Mouse (Mus musculus) T-helper 1 cell (primary cell): ENCODE data around the gene Supt4a.

Experiments
- in situ Hi-C: fragments of 300-600 bp; cut with MboI, MseI; formaldehyde crosslinking; loops from one replicate; pipeline ENCODE4 v1.15.1; 2025; ENCODE audit warnings: high pct_unique_total_duplicates

The Supt4a gene

DNA sequence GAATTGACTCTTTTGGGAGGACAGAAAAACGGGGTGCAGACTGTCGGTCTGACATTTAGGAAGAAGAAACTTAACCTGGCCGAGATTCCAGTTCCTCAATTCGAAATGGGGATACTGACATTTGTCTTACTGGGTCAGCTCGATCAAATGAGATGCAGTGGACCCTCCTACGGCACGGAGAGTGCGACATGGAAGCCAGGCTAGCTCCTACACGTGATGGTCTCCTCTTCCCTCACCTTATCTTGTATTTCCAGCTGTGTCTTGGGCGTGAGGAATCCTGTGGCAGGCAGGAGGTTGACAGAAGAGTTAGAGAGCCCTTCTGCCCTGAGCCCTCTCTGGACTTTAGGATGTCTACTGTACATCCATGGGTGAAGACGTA, 12.7 kb downstream of the Supt4a start:
- in situ Hi-C loops, result loop anchor here (5.0 to 10.0 kb wide), 2 partner anchors 638 to 935 kb away; no protein-coding TSS in a partner anchor

GRCm38 (mm10) chr11:87750521-87750920, 13.2 kb downstream of the Supt4a start:
- in situ Hi-C loops, result loop anchor here (5.0 to 10.0 kb wide), 2 partner anchors 638 to 936 kb away; no protein-coding TSS in a partner anchor

- in situ Hi-C loops, result loop anchor here (5.0 to 10.0 kb wide), 2 partner anchors 639 to 936 kb away; no protein-coding TSS in a partner anchor
These were observed 13.7 kb downstream of the Supt4a start for GRCm38 (mm10) chr11:87751031-87751430.

DNA sequence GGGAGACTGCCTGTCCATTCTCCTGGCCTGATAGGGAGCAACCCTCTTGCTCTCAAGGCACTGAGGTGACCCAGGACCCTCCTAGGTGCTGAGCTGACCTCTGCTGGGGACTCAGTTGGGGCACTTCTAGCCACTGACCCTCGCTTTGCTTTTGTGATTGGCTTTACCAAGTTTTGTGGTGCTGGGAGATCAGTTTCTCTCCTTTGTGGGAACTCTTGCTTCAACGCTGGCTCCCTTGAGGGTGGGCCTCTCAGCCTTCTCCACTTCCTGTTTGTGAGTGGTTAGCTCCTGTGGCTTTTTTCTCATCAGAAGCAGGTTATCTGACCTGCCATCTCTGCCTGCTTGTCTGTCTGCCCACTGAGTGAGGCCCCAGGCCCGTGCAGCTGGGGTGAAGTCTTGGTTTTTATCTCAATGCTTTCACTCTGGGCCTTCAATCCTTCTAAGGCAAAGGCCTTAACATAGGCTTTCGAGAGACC, 14.2 kb downstream of the Supt4a start:
- in situ Hi-C loops, result loop anchor here (5.0 to 10.0 kb wide), 2 partner anchors 639 to 937 kb away; no protein-coding TSS in a partner anchor

- in situ Hi-C loops, result loop anchor here (5.0 to 10.0 kb wide), 2 partner anchors 640 to 938 kb away; no protein-coding TSS in a partner anchor
These were observed 15.0 kb downstream of the Supt4a start for GRCm38 (mm10) chr11:87752307-87752706.

DNA sequence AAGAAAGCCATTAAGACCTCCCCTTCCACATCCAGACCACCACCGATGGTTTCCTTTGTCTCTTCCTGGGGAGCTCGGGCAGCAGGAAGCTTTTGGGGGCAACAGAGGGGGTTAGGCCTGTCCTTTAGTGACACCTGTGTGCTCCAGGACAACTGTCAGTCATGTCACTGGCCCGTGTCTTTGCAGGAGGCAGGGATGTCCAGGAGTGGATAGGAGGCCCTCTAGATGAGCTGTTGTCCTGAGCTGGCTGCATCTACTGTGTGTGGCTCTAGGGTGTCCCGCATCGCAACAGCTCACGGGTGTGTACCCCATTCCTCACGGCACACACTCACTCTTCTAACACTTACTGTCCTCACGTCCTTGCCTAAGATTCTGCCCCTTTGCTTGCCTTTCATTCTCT, 15.9 kb downstream of the Supt4a start:
- in situ Hi-C loops, result loop anchor here (5.0 to 10.0 kb wide), 2 partner anchors 641 to 938 kb away; no protein-coding TSS in a partner anchor

DNA sequence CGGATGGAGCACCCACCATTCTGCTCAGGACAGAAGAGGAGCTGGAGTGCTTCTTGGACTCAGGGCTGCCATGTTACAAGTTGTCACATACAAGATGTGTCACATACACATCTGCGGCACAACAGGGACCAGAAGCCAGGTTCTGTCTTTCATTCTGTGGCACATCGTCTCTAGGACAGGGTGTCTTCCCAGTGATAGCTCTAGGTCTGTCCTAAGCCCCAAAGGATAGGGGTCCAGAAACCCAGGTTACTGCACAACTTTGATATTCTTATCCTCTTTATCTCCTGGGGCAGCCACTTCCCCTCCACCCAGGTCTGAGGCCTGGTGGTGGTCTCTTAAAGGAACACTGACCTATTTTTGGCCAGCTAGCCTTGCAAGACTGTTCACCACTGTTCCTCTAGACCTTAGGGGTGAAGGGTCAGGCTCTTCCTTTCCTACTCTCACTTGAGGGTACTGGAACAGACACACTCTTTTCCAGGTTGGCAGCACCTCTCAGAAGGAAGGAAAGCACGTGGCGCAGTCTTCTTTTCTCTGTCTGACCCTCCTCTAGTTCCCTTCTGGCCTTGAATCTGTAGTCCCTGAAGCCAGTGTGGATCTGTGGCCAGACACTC, 16.6 kb downstream of the Supt4a start:
- in situ Hi-C loops, result loop anchor here (5.0 to 10.0 kb wide), 2 partner anchors 642 to 939 kb away; no protein-coding TSS in a partner anchor

GRCm38 (mm10) chr11:87754603-87755002, 17.3 kb downstream of the Supt4a start:
- in situ Hi-C loops, result loop anchor here (5.0 to 10.0 kb wide), 2 partner anchors 642 to 940 kb away; no protein-coding TSS in a partner anchor

DNA sequence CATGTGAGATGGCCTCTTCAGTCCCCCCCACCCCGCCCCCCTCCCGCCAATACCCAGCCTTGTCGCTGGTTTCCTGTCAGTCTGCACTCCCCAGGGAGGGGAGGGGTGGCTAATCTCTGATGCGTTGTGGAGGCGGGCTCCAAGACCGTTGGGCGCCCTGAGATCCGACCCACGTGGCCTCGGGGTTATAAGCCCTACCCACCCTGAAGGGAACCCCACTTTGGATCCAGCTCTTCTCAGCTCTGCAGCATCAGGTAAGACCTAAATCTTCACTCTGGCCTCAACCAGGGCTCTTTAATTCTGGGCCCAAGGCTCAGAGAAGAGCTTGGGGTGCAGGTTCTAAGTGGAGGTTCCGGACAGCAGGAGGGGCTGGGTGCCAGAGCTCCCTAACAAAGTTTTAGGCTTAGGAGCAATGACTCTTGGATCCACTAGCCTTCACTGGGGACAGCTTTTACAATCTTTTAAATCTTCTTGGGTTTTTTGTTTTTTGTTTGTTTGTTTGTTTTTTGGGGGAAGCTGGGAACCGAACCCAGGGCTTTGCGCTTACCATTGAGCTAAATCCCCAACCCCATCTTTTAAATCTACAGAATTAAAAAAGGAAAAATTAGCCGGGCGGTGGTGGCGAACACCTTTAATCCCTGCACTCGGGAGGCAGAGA, 18.1 kb downstream of the Supt4a start:
- in situ Hi-C loops, result loop anchor here (10.0 kb wide), 1 partner anchor 941 kb away; no protein-coding TSS in a partner anchor

- in situ Hi-C loops, result loop anchor here (10.0 kb wide), 1 partner anchor 942 kb away; no protein-coding TSS in a partner anchor
These were observed 19.0 kb downstream of the Supt4a start for GRCm38 (mm10) chr11:87756251-87756820.

- in situ Hi-C loops, result loop anchor here (10.0 kb wide), 1 partner anchor 942 kb away; no protein-coding TSS in a partner anchor
These were observed 19.9 kb downstream of the Supt4a start for GRCm38 (mm10) chr11:87757001-87757954.

DNA sequence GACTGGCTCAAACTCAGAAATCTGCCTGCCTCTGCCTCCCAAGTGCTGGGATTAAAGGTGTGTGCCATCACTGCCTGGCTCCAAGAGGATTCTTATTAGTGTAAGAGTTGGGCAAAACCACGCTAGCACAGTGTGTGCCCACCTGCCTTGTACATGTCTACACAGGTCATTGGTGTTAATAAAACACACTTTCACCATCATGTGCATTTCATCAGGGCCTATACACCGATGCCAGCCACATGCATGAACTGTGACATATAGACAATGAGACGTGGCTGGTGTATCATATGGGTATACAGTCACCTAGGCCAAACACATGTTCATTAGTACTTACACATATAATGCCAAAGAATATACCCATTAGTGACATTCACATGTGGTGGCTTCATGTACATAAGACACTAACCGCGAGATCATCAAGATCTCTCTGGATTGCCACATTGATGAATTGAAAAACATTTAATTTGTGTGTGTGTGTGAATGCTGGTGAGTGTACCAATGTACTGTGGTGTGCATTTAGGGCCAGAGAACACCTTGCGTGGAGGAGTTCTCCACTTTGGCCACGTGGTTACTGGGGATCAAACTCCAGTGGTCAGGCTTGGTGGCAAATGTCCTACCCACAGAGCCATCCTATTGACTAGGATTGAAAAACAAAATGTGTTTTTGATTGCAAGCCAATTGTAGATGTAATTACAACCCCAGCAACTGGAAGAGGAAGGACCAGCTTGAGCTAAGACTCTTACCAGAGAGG, 21.0 kb downstream of the Supt4a start:
- in situ Hi-C loops, result loop anchor here (10.0 kb wide), 1 partner anchor 944 kb away; no protein-coding TSS in a partner anchor

GRCm38 (mm10) chr11:87758957-87759608, 21.7 kb downstream of the Supt4a start:
- in situ Hi-C loops, result loop anchor here (10.0 kb wide), 1 partner anchor 944 kb away; no protein-coding TSS in a partner anchor

DNA sequence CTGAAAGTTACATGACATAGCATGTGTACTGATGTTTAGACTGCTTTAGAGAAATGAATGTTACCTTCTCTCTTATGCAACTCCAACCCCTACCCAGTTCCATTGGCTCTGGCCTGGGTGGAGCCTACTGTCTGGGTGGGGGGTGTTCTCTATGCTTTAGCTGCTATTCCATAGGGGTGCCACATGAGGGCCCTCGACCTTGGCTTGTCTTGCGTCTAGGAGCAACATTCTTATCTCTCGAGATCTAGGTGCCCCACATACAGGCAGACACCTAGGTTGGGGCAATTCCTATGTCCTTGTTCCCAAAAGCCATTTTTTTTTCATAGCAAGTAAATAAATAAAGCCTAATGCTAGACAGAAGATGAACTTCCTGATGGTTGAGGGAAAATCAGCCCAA, 22.3 kb downstream of the Supt4a start:
- in situ Hi-C loops, result loop anchor here (10.0 kb wide), 1 partner anchor 945 kb away; no protein-coding TSS in a partner anchor

GRCm38 (mm10) chr11:87760301-87761081, 23.1 kb downstream of the Supt4a start, which contains the start of gene Tspoap1:
Gene Tspoap1 (plus strand): TSS chr11:87760541.
- in situ Hi-C loops, result no loop called here

- in situ Hi-C loops, result no loop called here
These were observed 23.9 kb downstream of the Supt4a start for GRCm38 (mm10) chr11:87761181-87761721.

- in situ Hi-C loops, result no loop called here
These were observed 24.7 kb downstream of the Supt4a start for GRCm38 (mm10) chr11:87761806-87762701.
